Mouse (Mus musculus): Measurements from ENCODE around the gene Olfr389.

Gene Olfr389

GRCm38 (mm10) chr11:73780613-73781012 lies at the start of gene Olfr389:
TSS of gene Olfr389 (minus strand) at chr11:73780713.
- DNase-seq, result no peak

GRCm38 (mm10) chr11:73816949-73817348 lies 36.4 kb upstream of the Olfr389 start, which contains the start of gene Olfr392:
TSS of gene Olfr392 (minus strand) at chr11:73817049.
- DNase-seq, result no peak

- no peak for DNase-seq
These were observed 22.4 kb upstream of the Olfr389 start, which contains the start of gene Olfr391-ps for GRCm38 (mm10) chr11:73802952-73803351. TSS of gene Olfr391-ps (minus strand) at chr11:73803052.

- no peak for DNase-seq
These were observed 2.2 kb upstream of the Olfr389 start, which contains the start of gene Olfr390 for GRCm38 (mm10) chr11:73782664-73783063. TSS of gene Olfr390 (plus strand) at chr11:73782964.

- no peak for DNase-seq
These were observed 21.4 kb downstream of the Olfr389 start for GRCm38 (mm10) chr11:73759115-73759514.
